Mouse (Mus musculus) midbrain, embryonic 11.5 days (tissue): ENCODE results near the gene Tmem116. TPM values are rescaled to one million over a fixed set of nuclear protein-coding genes. Genes with fewer than 3 reads are reported as not detected.

Experiments
- ATAC-seq: fragments of 200-750 bp; cut with Nextera tagmentation; 2 replicates; pipeline ENCODE4 v1.8.0; 2017; ENCODE audit warnings: moderate TSS enrichment, moderate library complexity; ENCODE audit not compliant: low FRiP score
- DNase-seq: peaks from one replicate; pipeline ENCODE4 v3.0.0; 2015; ENCODE audit warnings: low spot score; ENCODE audit errors: missing footprints
- H3K27ac ChIP-seq: fragments of 300-500 bp; sonication (generic); 2 replicates; pipeline ENCODE4 v1.5.1; 2014; ENCODE audit warnings: low read depth, low read length
- H3K27me3 ChIP-seq: fragments of 300-500 bp; sonication (generic); 2 replicates; pipeline ENCODE4 v1.6.1; 2014; ENCODE audit warnings: mild to moderate bottlenecking, low read length, moderate library complexity, mixed read lengths; ENCODE audit not compliant: control insufficient read depth, insufficient read depth
- H3K36me3 ChIP-seq: fragments of 300-500 bp; sonication (generic); 2 replicates; pipeline ENCODE4 v1.6.1; 2014; ENCODE audit warnings: mild to moderate bottlenecking, low read length, moderate library complexity, mixed read lengths; ENCODE audit not compliant: control insufficient read depth, insufficient read depth
- H3K4me1 ChIP-seq: fragments of 300-500 bp; sonication (generic); 2 replicates; pipeline ENCODE4 v1.6.1; 2014; ENCODE audit warnings: low read length; ENCODE audit not compliant: control insufficient read depth, insufficient read depth
- H3K4me2 ChIP-seq: fragments of 300-500 bp; sonication (generic); 2 replicates; pipeline ENCODE4 v1.6.1; 2014; ENCODE audit warnings: mild to moderate bottlenecking, moderate library complexity
- H3K4me3 ChIP-seq: fragments of 300-500 bp; sonication (generic); 2 replicates; pipeline ENCODE4 v1.5.1; 2014; ENCODE audit warnings: low read depth, low read length
- H3K9ac ChIP-seq: fragments of 300-500 bp; sonication (generic); 2 replicates; pipeline ENCODE4 v1.6.1; 2014; ENCODE audit warnings: low read length
- H3K9me3 ChIP-seq: fragments of 300-500 bp; sonication (generic); 2 replicates; pipeline ENCODE4 v1.6.1; 2016; ENCODE audit warnings: low read length; ENCODE audit not compliant: control insufficient read depth
- whole genome bisulfite sequencing: fragments of 180-500 bp; shearing (Covaris S2); extraction: QIAGEN DNeasy Blood & Tissue Kit; methylation state at CpG from one replicate; pipeline ENCODE4 v1.1.7; 2014; 5-methylcytosine and 5-hydroxymethylcytosine counted together
- polyA plus RNA-seq: library from polyadenylated mRNA; unstranded; fragments of >200 nt; fragmentation: Nextera tagmentation; extraction: Ambion mirVana; gene quantifications from 2 replicates; pipeline ENCODE4 v1.2.1, GENCODE M21; 2014

The Tmem116 gene
- polyA plus RNA-seq, 1 experiment from 2014 or later = 0.66 TPM

DNA sequence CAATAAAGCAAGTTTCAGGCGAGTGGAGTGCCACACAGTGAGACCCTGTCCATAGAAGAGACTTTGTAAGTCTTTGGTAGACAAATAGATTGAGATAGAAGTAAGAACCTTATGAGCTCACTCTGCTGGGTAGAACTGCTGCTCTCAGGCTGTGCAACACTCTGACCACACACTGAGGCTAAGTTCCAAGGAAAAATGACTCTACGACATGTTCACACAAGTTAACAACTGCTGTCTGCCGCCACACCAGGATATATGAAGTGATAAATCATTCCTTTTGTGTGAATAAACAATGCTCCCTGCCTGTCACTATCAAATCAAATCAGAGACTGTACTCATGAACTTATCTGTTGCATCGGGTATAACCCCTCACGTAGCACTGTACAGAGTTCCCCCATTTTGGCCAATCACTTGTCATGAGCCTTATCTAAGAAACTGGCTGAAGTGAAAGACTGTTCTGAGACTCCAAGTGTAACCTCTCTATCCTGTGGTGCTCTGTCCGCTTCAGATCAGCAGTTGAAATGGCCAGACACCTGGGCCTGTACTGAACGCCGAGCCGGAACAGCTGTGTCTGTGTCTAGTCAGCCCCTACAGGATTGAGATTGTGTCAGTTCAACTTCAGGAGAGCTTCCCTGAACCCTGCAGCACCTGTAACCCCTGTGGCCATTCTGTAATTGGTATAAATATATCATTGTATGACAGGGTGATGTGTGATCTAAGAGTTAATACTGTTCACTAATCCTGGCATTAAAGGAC is 4.0 kb downstream of the Tmem116 start:
- WGBS = 88% methylated on average over 9 of the region's 9 CpGs
- H3K4me3 ChIP-seq = no peak overlapping the region
- no peaks in the 10 kb centered on the region for H3K27me3 ChIP-seq
- H3K4me1 ChIP-seq = peaks cover 10% of the 10 kb centered on the region
- no peak overlapping the region for H3K27ac ChIP-seq
- H3K9ac ChIP-seq = no peak overlapping the region
- H3K36me3 ChIP-seq = no peaks in the 10 kb centered on the region
- ATAC-seq = no peak
- no peak overlapping the region for H3K4me2 ChIP-seq
- no peaks in the 10 kb centered on the region for H3K9me3 ChIP-seq
- DNase-seq = no peak

DNA sequence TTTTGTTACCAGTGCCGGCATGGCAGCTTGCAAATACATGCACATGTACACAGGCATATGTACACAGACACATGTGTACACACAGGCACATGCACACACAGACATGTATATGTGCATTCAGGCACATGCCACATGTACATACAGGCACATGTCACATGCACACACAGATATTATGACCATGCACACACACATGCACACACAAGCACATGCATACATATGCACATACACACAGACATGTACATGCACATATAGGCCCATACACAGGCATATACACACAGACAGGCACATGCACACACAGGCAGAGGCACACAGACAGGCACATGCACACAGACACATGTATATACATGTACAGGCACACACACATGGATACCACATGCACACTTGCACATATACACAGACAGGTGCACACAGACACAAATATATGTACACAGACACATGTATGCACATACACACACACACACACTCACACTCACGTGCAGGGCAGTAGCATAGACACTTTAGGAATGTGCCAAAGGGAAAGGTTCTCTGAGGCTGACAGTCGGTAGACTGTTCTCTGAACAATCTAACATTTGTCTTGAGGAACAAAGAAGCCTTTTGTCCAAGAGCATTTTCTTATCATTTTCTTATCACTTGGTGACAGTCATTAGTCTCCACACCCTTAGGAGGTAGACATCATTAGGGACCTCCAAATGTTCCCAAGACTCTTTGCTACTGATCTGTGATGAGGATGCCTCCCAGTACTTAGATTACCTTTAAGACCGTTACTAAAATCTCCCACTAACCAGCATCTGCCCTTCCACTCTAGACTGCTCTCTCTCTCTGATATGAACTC is 9.9 kb downstream of the Tmem116 start:
- no peak overlapping the region for H3K4me3 ChIP-seq
- H3K27me3 ChIP-seq = no peaks in the 10 kb centered on the region
- H3K36me3 ChIP-seq = no peaks in the 10 kb centered on the region
- H3K9ac ChIP-seq = no peak overlapping the region
- H3K9me3 ChIP-seq = no peaks in the 10 kb centered on the region
- ATAC-seq (no peak), DNase-seq (no peak)
- no peak overlapping the region for H3K4me2 ChIP-seq
- H3K4me1 ChIP-seq = no peaks in the 10 kb centered on the region
- 76% methylated on average over 4 of the region's 4 CpGs for WGBS
- H3K27ac ChIP-seq = no peak overlapping the region

DNA sequence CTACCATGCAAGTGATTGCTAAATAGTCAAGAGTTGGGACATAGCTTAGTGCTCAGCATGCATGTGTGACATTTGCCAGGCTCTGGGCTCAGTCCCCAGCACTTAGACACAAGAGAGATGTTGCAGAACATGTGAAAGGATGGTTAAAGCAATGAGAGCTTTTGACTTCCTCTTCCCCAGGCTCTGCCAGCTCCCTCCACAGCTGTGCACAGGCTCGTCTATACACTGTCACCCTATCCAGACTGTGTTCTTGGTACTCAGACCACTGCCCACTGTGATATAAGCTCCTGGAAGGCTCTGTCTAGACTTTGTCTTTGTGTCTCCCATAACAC is 10.4 kb downstream of the Tmem116 start:
- no peak for DNase-seq
- Histone ChIP-seq H3K4me3 (no peak overlapping the region), H3K27me3 (no peaks in the 10 kb centered on the region), H3K9me3 (no peaks in the 10 kb centered on the region), H3K36me3 (no peaks in the 10 kb centered on the region), H3K4me2 (no peak overlapping the region), H3K4me1 (no peaks in the 10 kb centered on the region), H3K27ac (no peak overlapping the region), H3K9ac (no peak overlapping the region)
- ATAC-seq = no peak
- 31% methylated on average over 1 of the region's 1 CpGs for WGBS

DNA sequence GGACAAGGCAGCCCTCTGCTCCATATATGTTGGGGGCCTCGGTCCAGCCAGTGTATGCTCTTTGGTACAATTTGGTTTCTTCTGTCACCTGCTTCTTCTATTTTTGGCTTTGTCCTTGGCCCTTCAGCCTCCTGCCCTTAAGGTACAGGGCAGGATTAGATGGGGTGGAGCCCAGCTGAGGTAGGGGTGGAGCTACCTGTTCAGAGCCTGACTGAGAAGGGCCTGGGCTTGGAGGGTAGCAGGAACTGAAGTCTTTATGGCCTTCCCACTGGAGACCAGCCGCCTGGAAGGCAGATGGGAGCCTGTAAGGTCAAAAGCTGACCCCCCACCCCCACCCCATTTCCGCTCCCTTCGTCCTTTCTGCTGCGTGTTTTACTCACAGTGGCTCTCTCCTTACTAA is 11.3 kb downstream of the Tmem116 start:
- no peak overlapping the region for H3K9ac ChIP-seq
- DNase-seq (peak; percentile 37), ATAC-seq (no peak)
- no peak overlapping the region for H3K4me2 ChIP-seq
- WGBS = 60% methylated on average over 5 of the region's 5 CpGs
- H3K27ac ChIP-seq = no peak overlapping the region
- no peak overlapping the region for H3K4me3 ChIP-seq
- no peaks in the 10 kb centered on the region for H3K36me3 ChIP-seq
- no peaks in the 10 kb centered on the region for H3K9me3 ChIP-seq
- H3K4me1 ChIP-seq = no peaks in the 10 kb centered on the region
- no peaks in the 10 kb centered on the region for H3K27me3 ChIP-seq

DNA sequence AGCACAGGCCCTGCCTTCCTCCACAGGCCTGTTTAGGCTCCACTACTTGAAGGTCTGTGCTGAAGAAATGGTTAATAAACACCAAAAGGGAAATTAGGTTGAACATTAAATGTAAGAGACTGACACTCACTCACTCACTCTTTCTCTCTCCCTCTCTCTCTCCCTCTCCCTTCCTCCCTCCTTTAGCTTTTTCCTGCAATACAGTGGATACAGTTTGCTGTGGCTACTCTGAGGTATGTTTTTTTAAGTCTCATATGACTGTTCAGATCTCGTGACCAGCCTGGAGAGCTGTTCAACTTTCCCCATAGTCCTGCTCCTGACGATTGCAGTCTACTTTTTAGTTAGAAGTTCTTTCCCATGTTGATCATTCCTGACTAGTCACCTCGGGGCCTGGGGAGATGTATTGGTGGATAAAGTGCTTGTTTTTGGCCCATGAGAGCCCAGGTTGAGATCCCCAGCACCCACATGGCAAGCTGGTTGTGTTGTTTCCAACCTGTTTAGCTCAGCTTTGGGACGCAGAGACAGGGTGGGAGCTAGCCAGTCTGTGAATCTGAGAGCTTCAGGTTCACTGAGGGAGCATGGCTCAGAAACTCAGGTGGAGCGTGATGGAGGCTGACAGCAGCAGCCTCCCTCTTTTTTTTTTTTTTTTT is 12.0 kb downstream of the Tmem116 start:
- Histone ChIP-seq H3K4me3 (no peak overlapping the region), H3K27me3 (no peaks in the 10 kb centered on the region), H3K27ac (no peak overlapping the region), H3K4me1 (no peaks in the 10 kb centered on the region), H3K9me3 (no peaks in the 10 kb centered on the region), H3K9ac (no peak overlapping the region), H3K4me2 (no peak overlapping the region), H3K36me3 (no peaks in the 10 kb centered on the region)
- peak; percentile 77 for DNase-seq
- no peak for ATAC-seq
- WGBS = 72% methylated on average over 5 of the region's 5 CpGs

DNA sequence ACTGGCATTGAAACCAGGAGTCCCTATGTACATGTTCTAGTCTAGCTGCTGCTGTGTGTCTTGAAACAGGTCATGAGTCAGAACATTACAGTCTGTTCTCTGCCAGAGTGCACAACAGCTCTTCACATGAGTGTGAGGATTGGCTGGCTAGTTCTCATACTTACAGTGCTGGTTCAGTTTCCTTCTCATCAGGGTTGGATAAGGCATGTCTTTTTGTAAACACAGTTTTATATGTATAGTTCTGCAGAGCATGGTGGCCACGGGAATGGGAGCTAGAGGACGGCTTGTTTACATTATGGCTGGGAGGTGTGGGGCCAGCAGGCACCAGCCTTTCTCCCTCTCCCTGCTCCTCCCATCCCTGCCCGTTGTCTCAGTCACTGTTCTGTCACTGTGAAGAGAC is 17.9 kb downstream of the Tmem116 start:
- H3K9me3 ChIP-seq = no peaks in the 10 kb centered on the region
- no peak overlapping the region for H3K27ac ChIP-seq
- ATAC-seq (no peak), DNase-seq (no peak)
- no peaks in the 10 kb centered on the region for H3K27me3 ChIP-seq
- no peaks in the 10 kb centered on the region for H3K36me3 ChIP-seq
- no peak overlapping the region for H3K4me2 ChIP-seq
- no peak overlapping the region for H3K9ac ChIP-seq
- H3K4me3 ChIP-seq = no peak overlapping the region
- no peaks in the 10 kb centered on the region for H3K4me1 ChIP-seq
- WGBS = 62% methylated on average over 3 of the region's 3 CpGs

DNA sequence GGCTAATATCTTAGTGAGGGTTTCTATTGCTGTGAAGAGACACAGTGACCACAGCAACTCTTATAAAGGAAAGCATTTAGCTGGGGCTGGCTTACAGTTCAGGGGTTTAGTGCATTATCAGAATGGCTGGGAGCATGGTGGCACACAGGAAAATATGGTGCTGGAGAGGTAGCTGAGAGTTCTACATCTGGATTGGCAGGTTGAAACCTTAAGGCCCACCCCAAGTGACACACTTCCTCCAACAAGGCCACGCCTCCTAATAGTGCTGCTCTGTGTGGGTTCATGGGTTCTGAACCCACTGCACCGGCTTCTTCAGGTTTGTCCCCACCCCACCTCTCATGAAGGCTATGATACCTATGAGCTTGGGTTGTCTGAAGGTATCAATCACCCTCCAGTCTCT is 20.7 kb downstream of the Tmem116 start:
- H3K27me3 ChIP-seq = no peaks in the 10 kb centered on the region
- DNase-seq (no peak), ATAC-seq (no peak)
- no peak overlapping the region for H3K27ac ChIP-seq
- 81% methylated on average over 2 of the region's 2 CpGs for WGBS
- H3K4me2 ChIP-seq = no peak overlapping the region
- H3K4me1 ChIP-seq = no peaks in the 10 kb centered on the region
- H3K4me3 ChIP-seq = no peak overlapping the region
- no peaks in the 10 kb centered on the region for H3K36me3 ChIP-seq
- H3K9me3 ChIP-seq = no peaks in the 10 kb centered on the region
- H3K9ac ChIP-seq = no peak overlapping the region

DNA sequence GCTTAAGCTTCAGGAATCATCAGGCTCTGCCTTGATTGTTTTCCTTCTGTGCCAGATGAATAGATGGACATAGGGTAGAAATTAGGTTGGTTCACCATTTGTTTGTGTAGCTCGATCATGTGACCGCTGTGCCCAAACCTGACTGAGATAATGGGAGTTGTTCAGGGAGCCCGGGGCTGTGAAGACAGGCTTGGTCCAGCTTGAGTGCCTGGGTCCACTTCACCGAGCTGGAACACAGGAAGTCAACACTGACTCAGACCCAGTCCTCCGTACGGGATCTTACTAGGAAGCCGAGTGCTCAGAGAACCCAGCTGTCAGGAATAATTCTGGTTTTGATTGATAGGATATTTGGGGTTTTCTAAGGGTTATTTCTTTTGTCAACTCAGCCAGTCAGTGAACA is 22.9 kb downstream of the Tmem116 start:
- Histone ChIP-seq H3K4me2 (no peak overlapping the region), H3K27ac (no peak overlapping the region), H3K9me3 (no peaks in the 10 kb centered on the region), H3K4me1 (no peaks in the 10 kb centered on the region), H3K36me3 (no peaks in the 10 kb centered on the region), H3K4me3 (no peak overlapping the region), H3K9ac (no peak overlapping the region), H3K27me3 (no peaks in the 10 kb centered on the region)
- DNase-seq (no peak), ATAC-seq (no peak)
- 72% methylated on average over 7 of the region's 7 CpGs for whole genome bisulfite sequencing

DNA sequence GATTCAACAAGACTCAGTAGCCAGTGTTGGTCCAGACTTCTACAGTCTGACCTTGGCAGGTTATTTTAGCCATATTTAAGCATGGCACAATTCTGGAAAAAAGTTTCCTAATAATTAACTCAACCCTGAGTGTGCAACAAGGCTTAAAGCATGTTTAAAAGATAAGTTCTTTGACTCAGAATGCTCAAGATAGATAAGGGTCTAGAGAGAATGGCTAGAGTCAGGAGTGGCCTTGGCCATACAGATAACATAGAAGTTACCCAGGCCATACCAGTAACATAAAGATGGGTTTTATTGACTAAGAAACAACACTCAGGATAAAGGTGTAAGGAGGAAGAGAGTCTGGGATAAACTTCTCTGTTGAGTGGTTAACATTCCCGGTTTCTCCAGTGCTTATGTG is 24.3 kb downstream of the Tmem116 start:
- H3K9me3 ChIP-seq = no peaks in the 10 kb centered on the region
- H3K4me3 ChIP-seq = no peak overlapping the region
- no peak overlapping the region for H3K4me2 ChIP-seq
- no peaks in the 10 kb centered on the region for H3K27me3 ChIP-seq
- 85% methylated on average over 1 of the region's 1 CpGs for WGBS
- no peak for ATAC-seq
- H3K4me1 ChIP-seq = no peaks in the 10 kb centered on the region
- no peaks in the 10 kb centered on the region for H3K36me3 ChIP-seq
- H3K9ac ChIP-seq = no peak overlapping the region
- no peak for DNase-seq
- no peak overlapping the region for H3K27ac ChIP-seq
